Mouse (Mus musculus) cerebellum, adult 2 months (tissue): ENCODE results near the gene Borcs7. TPM values are rescaled to one million over a fixed set of nuclear protein-coding genes. Genes with fewer than 3 reads are reported as not detected.
A peak's percentile ranks its signal among the peaks of the same experiment; 100 is the strongest.

ENCODE experiments used
- DNase-seq, 2 experiments: peaks; one replicate each; pipeline ENCODE4 v3.0.0; 2021
- H3K27ac ChIP-seq: fragments of 200-500 bp; 2 replicates; pipeline ENCODE4 v1.5.1; 2012; ENCODE audit warnings: low read length, control low read depth, inconsistent platforms; ENCODE audit not compliant: insufficient read depth
- H3K27me3 ChIP-seq: fragments of 200-500 bp; 2 replicates; pipeline ENCODE4 v1.6.1; 2012; ENCODE audit warnings: inconsistent platforms, mild to moderate bottlenecking, low read length, moderate library complexity; ENCODE audit not compliant: control insufficient read depth, insufficient read depth
- H3K4me1 ChIP-seq: fragments of 200-500 bp; 2 replicates; pipeline ENCODE4 v1.6.1; 2011; ENCODE audit warnings: low read length; ENCODE audit not compliant: control insufficient read depth, insufficient read depth
- H3K4me3 ChIP-seq: fragments of 200-500 bp; replicated peaks from 2 replicates; pipeline ENCODE3; 2011; ENCODE audit warnings: mild to moderate bottlenecking, low read depth, low read length, control low read depth; ENCODE audit not compliant: insufficient read depth
- CTCF ChIP-seq: fragments of 200-500 bp; IDR thresholded peaks from 2 replicates; pipeline ENCODE4 v1.5.1; 2011; ENCODE audit warnings: low read depth, mild to moderate bottlenecking, control low read depth, low read length, moderate library complexity, borderline replicate concordance; ENCODE audit not compliant: insufficient read depth
- POLR2A ChIP-seq: fragments of 200-500 bp; IDR thresholded peaks from 2 replicates; pipeline ENCODE4 v1.6.1; 2011; ENCODE audit warnings: low read length, control low read depth, borderline replicate concordance; ENCODE audit not compliant: insufficient read depth
- WGBS: fragments of 180-500 bp; shearing (Covaris S2); methylation state at CpG from one replicate; pipeline ENCODE4 v1.1.7; 2018; 5-methylcytosine and 5-hydroxymethylcytosine counted together
- polyA plus RNA-seq: library from polyadenylated mRNA; depleted of rRNA; stranded (reverse); fragments of >200 nt; gene quantifications from 2 replicates; pipeline ENCODE4 v1.2.3, GENCODE M21; 2012; rRNA removed

Borcs7 gene
- polyA plus RNA-seq: 19.0 and 19.1 TPM in 2 replicates

DNA sequence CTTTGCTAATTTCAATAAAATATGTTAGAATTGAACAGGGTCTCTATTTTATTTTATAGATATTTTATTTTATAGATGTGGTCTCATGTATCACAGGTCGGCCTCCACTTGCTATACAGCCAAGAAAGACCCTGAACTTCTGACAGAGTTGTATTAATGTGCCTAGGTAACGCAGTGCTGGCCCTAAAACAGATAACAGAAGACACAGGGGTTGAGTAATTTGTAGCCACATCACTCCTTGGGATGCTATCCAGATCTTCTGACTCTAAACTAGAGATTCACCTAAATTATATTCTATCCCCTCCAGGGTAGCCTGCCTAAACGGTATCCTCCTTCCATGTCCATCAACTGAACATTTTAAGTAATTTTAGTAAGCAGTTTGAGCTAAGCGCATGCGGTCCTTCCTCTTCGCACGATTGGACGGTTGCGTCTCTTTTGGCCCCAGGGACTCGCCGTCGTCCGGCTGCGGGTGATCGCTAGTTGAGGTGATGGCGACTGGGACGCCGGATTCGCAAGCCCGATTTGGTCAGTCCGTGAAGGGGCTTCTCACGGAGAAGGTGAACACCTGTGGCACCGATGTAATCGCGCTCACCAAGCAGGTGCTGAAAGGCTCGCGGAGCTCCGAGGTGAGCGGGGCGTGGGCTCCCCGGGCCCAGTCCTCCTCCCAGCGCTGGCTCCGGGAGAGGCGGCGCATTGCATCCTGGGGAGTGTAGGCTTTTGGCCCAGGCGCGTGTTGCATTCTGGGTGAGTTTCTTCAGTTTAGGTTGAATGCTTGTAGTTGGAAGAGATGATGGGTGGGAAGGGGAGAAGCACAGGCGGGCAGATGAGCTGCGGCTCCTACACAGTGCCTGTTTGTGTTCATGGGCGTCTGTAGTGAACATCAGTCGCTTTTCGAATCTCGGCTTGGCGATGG is at the start of gene Borcs7:
Gene Borcs7, plus strand, starts transcription at position 447 of the 913 bp plus-strand sequence.
- peak; percentile 94 to 96 for DNase-seq
- H3K4me3 ChIP-seq: peak within 1 kb of the TSS; percentile 90
- no peaks in the 10 kb centered on the region for H3K4me1 ChIP-seq
- peak; percentile 67; the same call in 1 of the 2 replicates for TF ChIP-seq POLR2A
- TF ChIP-seq CTCF: no peak
- peak within 1 kb of the TSS; percentile 92 for H3K27ac ChIP-seq
- H3K27me3 ChIP-seq: no peaks in the 10 kb centered on the region
- 2% methylated on average over 44 of the region's 44 CpGs for WGBS

DNA sequence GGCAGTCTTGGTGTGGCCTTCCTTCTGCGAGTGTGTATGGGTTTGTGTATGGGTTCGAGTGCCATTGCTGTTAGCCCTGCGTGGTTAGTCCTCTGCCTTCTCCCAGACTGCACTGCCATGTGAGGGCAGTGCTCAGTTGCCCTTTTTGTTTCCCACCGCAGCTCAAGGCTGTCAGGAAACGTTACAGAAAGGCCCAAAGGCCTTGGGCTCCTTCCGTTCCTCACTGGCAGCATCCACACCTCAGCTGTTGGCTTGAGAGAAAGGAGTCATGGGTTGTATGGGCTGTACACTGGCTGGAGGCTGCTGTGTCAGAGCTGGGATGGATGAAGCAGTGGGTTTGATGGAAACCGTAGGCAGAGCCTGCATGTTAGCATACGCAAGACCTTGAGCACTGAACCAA is 48.9 kb upstream of the Borcs7 start:
- WGBS: 89% methylated on average over 8 of the region's 8 CpGs
- TF ChIP-seq CTCF: no peak
- no peak for TF ChIP-seq POLR2A
- DNase-seq: no peak
- Histone ChIP-seq H3K27ac (no peak overlapping the region), H3K4me1 (peaks cover 35% of the 10 kb centered on the region), H3K4me3 (no peak overlapping the region), H3K27me3 (no peaks in the 10 kb centered on the region)

DNA sequence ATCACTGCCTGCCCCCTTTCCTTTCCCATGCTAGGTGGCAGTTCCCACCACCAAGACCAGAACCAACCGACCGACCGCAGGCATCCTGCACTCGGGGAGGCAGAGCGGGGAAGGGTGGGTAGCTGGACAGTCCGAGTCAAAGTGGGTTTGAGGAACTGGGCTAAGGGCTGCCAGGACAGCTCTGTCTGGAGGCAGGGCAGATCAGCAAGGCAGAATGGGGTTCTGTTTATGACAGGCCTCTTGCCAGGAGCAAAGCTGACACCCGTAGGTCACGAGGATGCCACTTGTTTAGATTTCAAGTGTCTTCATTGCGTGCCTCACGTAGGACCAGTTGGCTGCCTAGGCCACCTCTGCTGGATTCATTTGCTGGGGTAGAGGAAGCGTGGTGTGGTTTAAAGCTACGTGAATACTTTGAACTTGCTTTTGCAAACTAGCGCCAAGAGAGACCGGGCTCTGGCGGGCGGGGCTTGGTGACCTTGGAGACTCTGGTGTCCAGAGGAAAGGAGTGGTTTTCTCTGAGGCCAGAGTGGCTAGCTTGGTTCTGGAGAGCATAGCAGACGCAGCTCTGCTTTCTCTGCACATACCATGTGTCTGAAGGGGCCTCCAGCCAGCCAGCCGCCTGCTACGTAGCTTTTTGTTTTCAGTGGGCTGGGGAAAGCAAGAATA is 48.2 kb upstream of the Borcs7 start:
- no peak overlapping the region for H3K4me3 ChIP-seq
- DNase-seq: peak in 1 of 2 experiments; percentile 31
- peaks cover 41% of the 10 kb centered on the region for H3K4me1 ChIP-seq
- 0 out of 2 replicates have a peak overlapping the region, but pooled peaks have one; percentile 8 for H3K27ac ChIP-seq
- WGBS: 62% methylated on average over 19 of the region's 19 CpGs
- no peaks in the 10 kb centered on the region for H3K27me3 ChIP-seq
- TF ChIP-seq CTCF: no peak
- no peak for TF ChIP-seq POLR2A

DNA sequence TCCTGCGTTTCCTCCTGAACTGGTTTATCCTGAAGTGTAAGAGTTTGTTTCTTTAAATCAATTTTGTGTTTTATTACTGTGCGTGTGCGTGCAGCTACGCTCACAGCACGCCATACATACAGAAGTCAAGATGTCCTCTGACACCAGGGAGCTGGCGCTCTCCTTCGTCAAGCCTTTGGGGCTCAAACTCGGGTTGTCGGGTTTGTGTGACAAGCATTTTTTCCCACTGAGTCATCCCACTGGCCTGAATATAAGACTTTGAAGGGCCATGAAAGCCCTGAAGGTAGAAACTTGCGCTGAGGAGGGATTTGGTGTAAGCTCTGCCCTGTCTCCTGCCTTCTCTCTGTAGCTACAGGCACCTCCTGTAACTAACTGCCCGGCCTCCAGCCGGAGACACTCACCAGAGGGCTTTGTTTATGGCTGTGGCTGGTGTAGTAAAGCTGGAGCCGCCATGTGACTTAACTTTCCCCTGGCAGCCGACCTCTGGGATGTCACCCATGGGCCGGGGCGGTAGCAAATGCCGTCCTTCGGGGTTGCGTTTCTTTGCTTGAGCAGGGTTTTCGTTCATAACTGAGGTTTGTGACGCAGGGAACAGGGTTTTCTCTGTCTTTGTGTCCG is 47.5 kb upstream of the Borcs7 start:
- DNase-seq: no peak
- 83% methylated on average over 22 of the region's 22 CpGs for WGBS

DNA sequence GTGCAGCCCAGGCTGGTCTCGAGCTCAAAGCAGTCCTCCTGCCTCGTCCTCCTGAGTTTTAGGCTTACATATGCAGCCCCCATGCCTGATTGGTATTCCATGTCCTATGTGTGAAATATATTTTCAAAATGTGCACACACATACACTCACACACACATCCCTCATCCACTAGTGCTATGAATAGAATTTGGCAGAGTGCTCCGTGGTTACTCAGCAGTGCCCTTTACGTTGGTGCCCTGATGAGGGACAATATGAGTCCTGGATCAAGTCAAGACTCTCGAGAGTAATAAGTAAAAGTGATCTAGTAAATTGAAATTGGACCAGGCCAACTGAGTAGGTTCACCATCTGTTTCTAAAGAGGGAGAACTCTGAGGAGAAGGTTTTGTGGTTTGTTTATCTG is 46.5 kb upstream of the Borcs7 start:
- no peak overlapping the region for H3K4me3 ChIP-seq
- no peaks in the 10 kb centered on the region for H3K27me3 ChIP-seq
- peak overlapping the region; percentile 24; the same call in 1 of the 2 replicates for H3K27ac ChIP-seq
- no peak for TF ChIP-seq POLR2A
- TF ChIP-seq CTCF: no peak
- 24% methylated on average over 5 of the region's 5 CpGs for WGBS
- DNase-seq: peak in 1 of 2 experiments; percentile 59
- H3K4me1 ChIP-seq: peaks cover 41% of the 10 kb centered on the region

More for the DNA sequence above, 47.5 kb upstream of the Borcs7 start:
- H3K27me3 ChIP-seq: no peaks in the 10 kb centered on the region
- H3K4me1 ChIP-seq: peaks cover 41% of the 10 kb centered on the region
- no peak overlapping the region for H3K27ac ChIP-seq
- H3K4me3 ChIP-seq: no peak overlapping the region
- no peak for TF ChIP-seq CTCF
- TF ChIP-seq POLR2A: no peak

DNA sequence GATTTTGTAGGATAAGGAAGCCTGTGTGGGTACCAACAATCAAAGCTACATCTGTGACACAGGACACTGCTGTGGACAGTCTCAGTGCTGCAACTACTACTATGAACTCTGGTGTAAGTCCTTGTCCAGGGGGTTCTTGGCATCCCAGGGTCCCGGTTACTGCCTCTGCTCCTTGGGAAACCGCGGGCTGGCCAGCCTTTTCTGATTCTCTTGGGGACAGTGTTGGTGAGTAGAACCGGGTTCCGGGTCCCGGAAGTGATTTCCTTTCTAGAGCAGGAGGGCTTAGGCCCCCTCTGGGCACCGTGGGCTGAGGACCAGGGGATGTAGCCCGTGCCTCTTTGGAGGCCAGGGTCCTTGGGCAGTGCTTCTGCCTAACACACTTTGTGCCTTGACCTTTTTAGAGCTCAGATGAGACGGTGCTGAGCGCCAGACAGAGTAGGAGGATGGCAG is 45.3 kb upstream of the Borcs7 start:
- Histone ChIP-seq H3K27me3 (no peaks in the 10 kb centered on the region), H3K4me3 (no peak overlapping the region), H3K4me1 (peaks cover 41% of the 10 kb centered on the region), H3K27ac (no peak overlapping the region; the same call in 1 of the 2 replicates)
- TF ChIP-seq CTCF (no peak), POLR2A (no peak)
- no peak for DNase-seq
- 69% methylated on average over 10 of the region's 10 CpGs for WGBS

DNA sequence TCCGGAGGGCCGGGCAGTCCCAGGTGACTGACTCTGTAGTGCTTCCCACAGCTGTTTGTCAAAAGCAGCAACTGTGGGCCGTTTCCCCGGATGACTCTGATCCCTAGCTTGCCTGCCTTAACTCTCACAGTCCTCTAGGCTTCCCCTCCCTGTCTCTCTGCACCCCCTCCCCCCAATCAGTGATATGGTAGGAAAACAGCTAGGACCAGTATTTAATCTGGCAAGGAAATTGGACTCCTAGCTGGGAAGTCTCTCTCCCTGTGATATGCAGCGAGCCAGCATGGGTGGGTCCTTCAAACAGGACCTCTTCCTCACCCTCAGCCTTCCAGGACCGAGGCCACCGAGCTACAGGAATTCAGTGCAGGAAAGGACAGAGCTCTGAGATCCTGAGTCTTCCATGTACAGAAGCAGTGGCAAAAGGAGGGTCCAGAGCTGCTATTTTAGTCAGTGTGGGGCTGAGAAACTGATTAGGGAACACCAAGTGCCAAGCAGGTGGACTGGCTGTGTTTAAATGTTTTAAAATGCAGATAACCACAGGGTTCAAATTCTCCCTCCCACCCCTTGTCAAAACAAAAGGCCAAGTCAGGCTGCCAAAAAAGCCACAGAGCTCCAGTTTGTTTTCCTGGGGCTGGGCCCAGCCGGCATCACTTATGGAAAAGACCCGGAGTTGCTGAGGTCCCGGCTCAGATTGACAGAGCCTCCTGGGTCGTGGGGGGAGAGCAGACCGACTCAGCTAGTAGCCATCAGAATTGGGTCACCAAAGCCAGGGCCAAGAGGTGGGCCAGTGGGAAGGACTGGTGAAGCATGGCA is 44.7 kb upstream of the Borcs7 start:
- DNase-seq: peak; percentile 39 to 51
- Histone ChIP-seq H3K4me1 (peaks cover 41% of the 10 kb centered on the region), H3K27ac (peak overlapping the region; percentile 41), H3K4me3 (no peak overlapping the region), H3K27me3 (no peaks in the 10 kb centered on the region)
- TF ChIP-seq POLR2A (no peak), CTCF (no peak)
- whole genome bisulfite sequencing: 19% methylated on average over 12 of the region's 12 CpGs
